Mouse (Mus musculus) c-Kit-positive CD71-positive TER-119-positive erythroid progenitor cells, embryonic 14.5 days (primary cell): ENCODE measurements at regions not wholly inside any gene's neighbourhood (a gene's known extent, or its start where the extent isn't known, plus 50 kb on each side); places are given as distances from the start of the nearest gene placed in this dataset.

Source experiments
- DNase-seq: peaks from one replicate; pipeline ENCODE4 v3.0.0-alpha.2; 2013; ENCODE audit warnings: low spot score

- DNase-seq, result no peak
Observed at GRCm38 (mm10) chr8:104033148-104033547, 68.3 kb upstream of the Cdh5 start.

DNA sequence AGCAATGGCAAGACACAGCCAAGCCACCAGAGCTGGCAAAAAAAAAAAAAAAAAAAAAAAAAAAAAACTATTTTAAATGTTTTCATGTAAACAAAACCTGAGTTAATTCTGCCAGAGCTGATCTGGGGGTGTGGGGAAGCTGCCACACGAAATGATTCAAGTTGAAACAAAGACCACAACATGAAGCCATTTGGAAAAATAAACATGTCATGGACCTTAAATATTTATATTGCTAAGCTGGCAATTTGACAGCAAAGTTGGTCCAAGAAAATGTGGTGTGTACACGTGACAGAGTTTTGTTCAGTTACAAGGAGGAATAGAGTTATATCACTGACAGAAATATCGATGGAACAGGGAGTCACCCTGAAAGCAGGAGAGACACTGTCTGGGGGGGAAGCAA is 67.1 kb upstream of the Cdh5 start:
- DNase-seq, result no peak

DNA sequence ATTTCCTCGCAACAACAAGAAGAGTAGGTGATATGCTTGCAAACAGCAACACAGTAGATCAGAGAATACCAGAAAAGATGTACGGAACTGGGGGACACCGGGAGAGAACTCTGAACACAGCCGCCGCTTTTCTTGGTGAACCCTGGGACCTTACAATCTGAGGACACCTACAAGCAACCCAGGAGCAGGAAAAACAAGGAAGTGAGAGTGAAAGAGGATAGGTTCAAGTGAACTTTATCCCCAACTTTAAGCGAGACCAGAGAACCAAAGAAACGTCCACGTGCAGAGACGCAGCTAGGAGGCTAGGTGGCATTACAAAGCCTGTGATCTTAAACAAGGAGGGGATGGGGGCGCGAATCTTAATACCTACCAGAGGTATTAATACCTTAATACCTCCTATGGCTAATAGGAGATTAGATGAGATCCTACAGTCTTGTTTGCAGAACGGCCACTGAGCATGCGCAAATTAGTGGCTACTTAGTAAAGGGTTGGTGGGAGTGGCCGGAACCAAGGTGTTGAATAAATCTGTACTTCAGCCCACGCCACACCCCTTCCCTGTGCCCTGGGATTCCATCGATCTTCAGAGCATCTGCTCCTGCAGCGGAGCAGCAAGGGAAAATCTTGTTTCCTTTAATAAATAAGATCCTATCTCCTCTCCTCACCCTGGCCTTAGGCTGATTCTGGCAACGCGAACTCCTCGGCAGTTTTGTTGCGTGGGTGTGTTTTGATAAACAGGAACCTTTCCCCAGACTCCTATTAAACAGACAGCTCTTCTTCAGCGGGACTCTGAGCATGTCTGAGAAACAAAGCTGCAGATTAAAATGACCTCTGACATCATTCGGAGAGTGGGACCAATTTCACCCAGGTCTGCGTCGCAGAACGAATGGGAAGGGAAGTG is 64.6 kb upstream of the Cdh5 start:
- no peak for DNase-seq

- no peak for DNase-seq
Observed at GRCm38 (mm10) chr8:104037611-104038010, 63.8 kb upstream of the Cdh5 start.

GRCm38 (mm10) chr8:104039526-104039925 is 61.9 kb upstream of the Cdh5 start:
- no peak for DNase-seq

DNA sequence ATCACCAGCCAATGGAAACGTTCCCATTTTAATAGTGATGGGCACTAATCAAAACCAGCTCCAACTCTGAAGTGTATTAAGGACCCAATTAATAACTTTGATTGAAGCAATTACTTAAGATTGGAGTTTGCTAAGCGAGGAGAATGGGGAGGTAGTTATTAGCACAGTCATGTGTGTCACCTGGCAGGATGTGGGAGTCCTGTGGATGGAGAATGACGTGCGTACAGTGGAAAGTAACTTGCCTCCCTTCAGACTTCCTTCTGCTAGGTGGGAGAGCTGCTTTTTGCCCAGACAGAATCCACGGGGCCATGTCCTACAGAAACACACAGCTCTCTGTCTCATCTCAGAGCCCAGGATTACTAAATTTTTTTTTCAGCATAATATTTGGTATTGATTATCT is 59.9 kb upstream of the Cdh5 start:
- no peak for DNase-seq

GRCm38 (mm10) chr8:104042434-104042833 is 59.0 kb upstream of the Cdh5 start:
- no peak for DNase-seq

GRCm38 (mm10) chr8:104048037-104048436 is 53.4 kb upstream of the Cdh5 start:
- DNase-seq, result no peak

DNA sequence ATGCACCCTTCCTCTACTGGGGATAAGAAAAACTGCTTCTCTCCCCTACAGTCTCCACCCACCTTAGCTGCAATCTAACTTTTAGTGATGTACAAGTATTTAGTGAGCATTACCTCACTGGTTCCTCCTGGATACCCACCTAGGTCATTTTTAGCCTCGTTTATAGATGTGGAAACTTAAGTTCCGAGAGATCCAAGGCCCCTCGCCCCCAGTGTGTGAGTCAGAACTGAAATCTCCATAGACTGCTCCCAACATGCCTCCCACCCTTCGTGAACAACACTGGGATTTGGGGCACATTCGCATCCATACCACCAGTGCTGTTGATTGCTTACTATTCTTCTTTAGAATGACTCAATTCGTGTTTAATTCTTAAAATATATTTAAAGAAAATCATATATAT is 52.2 kb upstream of the Cdh5 start:
- no peak for DNase-seq

GRCm38 (mm10) chr8:104050694-104051539 is 50.5 kb upstream of the Cdh5 start:
- peak; percentile 26 for DNase-seq

- no peak for DNase-seq
Observed at GRCm38 (mm10) chr8:104051540-104051882, 49.9 kb upstream of the Cdh5 start.
